Mouse (Mus musculus): ENCODE results near the gene Tha1.

GRCm38 (mm10) chr11:117880336-117880976 lies 7.2 kb upstream of the Tha1 start:
- no peak for TF ChIP-seq CTCF (IDR thresholded peaks at IDR 0.05; ENCODE audit: extremely low read depth, insufficient read depth, insufficient read length, insufficient replicate concordance)
- TF ChIP-seq POLR2A (IDR thresholded peaks at IDR 0.05; ENCODE audit: low read depth, low read length), result no peak
